Mouse (Mus musculus) inflammation-experienced regulatory T-cells, adult 6 months (primary cell): ENCODE data around the gene Qrfpr. TPM values are rescaled to one million over a fixed set of nuclear protein-coding genes. Genes with fewer than 3 reads are reported as not detected.

Experiments
- ATAC-seq: one replicate; pipeline ENCODE4 v1.8.0; 2017
- polyA plus RNA-seq, 3 experiments: library from polyadenylated mRNA; unstranded; fragments of 100-300 nt; shearing (Covaris generic); gene quantifications; one replicate each; pipeline ENCODE4 v1.2.1; 2017

Gene Qrfpr
- not detected for polyA plus RNA-seq

DNA sequence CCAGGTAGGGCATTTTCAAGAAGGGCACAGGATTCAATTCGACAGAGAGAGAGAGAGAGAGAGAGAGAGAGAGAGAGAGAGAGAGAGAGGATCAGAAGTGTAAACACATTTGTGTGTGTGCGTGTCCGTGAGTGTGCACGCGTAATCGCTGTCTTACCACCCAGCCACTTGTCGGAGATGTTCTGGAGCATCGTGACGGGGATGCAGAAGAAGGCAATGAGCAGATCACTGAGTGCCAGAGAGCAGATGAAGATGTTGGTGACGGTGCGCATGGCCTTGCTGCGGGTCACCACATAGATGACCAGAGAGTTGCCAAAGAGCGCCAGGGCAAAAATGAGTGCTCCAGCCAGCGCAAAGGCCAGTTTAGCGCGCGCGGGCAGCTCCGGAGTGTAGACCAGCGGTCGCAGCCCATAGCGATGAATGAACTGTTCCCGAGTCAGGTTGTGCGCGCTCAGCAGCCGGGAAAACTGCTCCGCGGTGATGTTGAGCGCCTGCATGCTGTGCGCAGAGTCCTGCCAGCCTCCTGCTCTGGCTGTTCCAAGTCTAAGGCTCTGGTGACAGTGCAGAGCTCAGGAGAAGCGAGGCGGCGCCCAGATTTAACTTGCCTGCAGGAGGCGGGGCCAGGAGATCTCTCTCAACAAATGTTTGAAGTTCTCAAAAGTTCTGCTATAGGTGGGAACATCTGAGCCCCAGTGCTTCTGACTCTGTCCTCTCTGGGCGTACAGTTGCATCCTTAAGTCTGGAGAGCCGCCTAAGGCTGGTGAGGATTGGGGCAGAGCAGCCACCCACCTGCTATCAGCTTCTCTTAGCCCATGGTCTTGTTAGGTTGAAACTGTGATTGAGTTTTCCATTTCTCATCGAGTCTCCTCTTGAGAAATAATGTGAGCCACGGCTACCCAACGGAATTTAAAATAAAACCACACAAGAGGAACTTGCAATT, at the start of gene Qrfpr:
Gene Qrfpr (minus strand): TSS at position 571 of the 940 bp plus-strand sequence.
- no peak for ATAC-seq

DNA sequence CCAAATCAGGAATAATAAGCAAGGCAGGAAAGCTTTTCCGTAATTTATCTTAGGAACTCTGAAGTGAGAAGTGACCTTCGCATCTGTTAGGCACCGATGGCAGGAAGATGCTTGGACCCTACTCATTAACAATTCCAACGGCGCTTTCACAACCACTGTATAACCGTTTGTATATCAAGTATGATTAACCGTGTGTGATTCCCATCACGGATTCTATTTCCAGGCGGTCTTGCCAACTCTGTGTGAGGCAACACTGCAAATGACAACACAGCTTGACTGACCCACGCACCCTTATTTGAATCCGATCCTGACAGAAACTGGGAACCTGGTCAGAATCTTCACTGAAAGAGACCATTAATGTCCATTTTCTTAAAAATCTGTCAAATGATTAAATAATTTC, 41.8 kb upstream of the Qrfpr start:
- no peak for ATAC-seq

DNA sequence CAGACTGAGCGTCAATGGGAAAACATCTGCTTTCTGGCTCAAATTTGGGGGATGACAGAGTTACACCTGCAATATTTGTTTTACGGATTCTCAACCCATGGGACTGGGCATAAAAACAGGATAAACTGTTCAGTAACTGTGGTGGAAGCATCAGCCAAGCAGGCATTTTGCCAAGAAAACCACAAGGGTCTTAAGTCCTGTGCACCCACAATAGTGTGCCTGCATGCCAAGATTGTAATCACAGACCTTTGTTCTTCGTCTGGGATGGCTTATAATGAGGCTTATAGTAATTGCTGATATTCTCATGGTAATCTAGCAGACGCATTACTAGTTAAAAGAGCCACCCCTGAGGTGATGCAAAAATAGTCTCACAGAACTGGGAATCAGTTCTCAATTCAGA, 41.2 kb upstream of the Qrfpr start:
- no peak for ATAC-seq

DNA sequence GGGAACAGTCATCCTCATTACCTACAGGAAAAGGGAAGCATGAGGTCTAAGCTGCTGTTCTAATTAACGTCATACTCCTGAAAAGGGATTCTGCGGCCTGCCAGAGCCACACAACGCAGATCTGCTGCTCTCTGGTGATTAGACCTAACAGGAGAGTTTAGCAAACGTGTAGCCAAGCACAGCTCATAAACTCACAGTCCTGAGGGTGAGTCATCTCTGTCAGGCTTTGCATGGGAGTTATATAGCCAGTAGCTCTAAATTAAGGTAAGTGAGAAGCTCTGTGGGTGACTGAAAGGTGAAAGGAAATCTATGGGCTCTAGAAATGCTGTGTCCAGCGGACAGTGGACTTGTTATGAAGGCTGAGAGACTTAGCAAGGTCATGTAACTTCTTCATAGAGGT, 28.5 kb upstream of the Qrfpr start:
- no peak for ATAC-seq

DNA sequence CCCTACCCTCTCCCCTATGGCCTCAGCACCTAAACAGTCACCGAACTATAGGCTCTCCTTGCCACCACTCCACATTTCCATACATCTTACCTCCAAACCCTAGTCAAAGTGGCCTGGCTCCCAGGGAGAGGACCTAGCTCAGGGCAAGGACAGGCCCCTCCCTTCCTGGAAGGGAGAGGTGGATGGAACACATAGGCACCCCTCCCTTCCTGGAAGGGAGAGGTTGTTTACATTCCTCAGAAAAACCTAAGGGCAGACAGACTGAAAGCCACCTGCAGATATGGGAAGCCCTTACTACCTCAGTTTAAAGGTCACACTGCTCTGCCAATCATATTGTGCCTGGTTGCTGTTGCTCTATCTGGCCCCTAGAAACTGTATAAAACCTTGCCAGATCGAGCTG, 26.3 kb upstream of the Qrfpr start:
- no peak for ATAC-seq

DNA sequence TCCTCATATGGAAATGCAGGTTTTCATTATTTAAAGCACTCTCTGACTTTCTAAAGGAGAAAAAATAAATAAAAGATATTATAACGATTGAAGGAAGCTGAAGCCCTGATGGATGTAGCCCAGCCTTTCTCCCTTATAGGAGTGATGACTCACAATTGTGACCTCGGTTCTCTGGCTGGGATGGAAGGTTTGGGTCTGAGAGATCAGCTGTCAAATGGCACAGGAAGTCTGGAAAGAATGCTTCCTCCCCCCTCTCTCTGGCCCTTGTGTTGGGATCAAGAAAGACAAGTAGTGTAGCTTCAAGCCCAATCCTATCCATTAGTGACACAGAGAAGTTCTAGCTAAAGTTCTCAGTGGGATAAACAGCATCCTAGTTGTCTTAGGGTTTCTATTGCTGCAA, 7.8 kb upstream of the Qrfpr start:
- ATAC-seq = no peak

DNA sequence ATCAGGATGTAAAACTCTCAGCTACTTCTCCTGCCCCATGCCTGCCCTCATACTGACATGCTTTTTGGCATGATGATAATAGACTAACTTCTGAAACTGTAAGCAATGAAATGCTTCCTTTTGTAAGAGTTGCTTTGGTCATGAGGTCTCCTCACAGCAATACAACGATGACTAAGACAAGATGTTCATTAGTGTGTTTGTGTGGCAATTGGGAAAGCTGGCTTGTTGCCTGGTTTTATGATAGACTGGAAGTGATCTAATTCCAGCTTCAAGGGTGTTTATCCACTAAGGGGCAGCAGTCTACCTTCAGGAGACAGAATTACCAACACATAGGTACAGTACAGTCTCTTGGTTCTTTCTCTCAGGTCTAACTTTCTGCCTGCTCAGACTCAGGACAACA, 5.1 kb upstream of the Qrfpr start:
- no peak for ATAC-seq

DNA sequence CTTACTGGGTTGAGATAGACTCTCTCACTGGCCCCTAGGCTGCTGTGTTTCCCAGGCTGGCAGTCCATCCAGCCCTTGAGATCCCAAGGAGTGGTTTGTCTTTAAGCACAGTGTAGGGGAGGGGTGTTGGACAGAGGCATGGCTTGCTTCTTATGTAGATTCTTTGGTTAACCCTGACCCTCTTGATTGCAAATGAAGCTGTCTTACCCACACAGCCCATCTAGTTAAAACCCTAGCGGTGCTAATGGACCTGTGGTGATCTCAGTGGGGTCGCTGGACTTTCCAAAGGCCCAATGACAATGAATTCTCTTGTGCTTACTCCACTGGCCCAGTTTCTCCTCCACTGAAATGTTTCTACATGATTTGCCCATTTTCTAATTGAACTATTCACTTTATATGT, 1.2 kb upstream of the Qrfpr start:
- ATAC-seq = no peak

DNA sequence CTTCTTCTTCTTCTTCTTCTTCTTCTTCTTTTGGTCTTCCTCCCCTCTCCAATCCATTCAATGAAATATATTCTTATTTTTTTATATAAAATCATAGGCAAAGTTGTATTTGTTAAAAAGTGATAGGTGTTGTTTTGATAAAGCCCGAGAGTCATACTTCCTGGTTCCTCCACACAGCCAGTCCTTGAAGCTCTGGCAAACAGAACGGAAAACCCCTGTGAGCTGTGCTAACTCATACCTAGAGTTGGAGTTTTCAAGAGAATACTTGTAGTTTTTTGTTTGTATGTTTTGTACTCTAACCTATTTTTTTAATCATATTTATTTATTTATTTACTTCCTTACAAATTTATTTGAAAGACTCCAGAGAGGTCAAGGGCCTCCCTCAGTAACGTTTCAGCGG, 9.4 kb downstream of the Qrfpr start:
- ATAC-seq = no peak

DNA sequence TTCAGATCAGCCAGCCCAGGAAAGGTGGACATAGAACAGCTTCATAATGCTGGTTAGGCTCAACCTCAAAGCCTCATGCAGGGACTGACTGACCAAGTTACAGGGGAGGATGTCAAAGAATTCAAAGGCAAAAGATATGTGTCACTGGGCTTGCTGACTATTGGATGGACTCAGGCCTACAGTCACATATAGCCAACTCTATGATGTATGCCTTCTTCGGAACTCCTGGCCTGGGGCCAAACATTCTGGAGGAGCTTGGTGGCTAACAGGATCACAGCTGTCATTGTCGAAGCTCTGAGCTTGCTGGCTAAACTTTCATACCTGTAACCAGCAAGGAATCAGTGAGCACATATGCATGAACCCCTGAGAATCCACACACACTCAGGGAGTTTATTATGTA, 11.2 kb downstream of the Qrfpr start:
- ATAC-seq = no peak

DNA sequence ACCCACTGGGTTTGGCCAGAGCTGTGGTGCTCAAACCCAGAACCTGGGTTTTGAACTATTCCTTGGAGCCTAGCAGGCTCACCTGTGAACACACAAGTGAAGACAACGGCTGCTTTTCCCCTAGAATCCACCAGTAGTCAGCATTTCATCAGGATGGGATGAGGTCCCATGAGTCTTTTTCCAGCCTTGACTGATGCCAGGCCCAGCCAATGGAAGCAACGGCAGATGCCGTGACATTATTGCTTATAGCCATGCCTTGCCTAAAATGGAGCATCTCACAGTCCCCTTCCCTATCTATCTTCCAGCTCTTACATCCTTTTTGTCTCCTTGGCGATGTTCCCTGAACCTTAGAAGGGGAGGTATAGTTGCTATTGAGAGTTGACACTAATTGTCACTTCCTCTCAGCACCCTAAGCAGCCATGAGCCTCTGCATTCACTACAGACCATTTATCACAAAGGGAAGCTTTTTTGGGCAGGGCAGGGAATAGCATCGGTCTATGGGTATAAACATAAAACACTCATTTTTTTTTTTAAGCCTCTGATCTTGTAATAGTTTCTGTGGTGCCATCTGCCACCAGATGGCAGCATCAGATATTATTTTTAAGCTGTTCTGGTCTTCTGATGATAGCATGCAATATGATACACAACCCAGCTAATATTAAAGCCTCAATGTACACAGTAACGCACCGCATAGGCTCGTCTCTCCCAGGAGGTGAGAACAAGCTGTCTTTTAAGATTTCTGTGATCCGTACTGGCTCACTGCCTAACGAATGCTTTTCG, 12.1 kb downstream of the Qrfpr start:
- ATAC-seq = no peak

DNA sequence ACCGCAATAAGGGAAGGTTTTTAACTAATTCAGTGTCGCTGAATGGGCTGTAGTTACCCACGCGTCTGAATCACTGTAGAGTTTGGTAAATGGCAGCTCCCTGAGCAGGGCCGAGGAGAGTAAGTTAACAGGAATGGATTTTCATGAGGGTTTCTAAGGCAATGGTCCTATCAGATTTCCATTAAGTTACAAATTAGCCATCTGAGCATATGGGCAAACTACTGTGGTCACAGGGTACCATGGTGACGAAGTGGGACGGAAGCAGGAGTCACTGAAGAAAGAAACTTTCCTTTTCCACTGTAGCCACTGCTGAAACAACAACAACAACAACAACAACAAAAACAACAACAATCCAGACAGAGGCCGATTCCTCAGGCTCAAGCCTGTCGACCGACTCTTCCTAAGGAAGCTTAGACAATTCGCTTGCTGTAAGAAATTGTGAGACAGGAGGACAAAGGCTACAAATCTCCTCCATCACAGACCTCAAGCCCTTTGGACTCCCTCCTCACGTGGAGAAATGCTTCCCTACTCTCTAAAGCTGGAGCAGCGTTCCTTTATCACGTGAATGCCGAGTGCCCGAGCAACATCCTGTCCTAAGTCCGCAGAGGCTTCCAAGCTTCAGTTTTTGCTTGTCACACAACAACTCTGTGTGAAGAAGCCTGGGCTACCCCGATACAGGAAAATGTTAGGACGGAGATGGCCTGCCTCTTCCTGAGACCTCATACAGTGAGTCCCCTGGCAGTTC, 14.4 kb downstream of the Qrfpr start:
- no peak for ATAC-seq

DNA sequence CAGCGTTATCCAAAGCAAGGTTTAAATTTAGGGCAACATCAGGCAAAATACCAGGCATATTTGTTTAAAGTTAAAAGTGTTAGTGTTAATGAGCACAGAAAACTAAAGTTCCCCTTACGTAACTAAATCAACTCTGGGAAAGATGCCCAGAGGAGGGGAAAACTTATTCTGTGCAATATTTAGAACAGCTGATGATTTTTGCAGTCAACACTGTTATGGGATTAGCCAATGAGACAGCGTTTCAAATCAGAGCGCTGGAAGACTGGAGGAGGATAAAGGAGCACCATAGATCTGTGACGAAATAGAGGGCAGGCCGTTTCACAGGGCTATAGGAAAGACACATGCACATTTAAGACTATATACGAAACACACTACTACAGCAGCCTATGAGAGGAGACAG, 19.2 kb downstream of the Qrfpr start:
- ATAC-seq = no peak

DNA sequence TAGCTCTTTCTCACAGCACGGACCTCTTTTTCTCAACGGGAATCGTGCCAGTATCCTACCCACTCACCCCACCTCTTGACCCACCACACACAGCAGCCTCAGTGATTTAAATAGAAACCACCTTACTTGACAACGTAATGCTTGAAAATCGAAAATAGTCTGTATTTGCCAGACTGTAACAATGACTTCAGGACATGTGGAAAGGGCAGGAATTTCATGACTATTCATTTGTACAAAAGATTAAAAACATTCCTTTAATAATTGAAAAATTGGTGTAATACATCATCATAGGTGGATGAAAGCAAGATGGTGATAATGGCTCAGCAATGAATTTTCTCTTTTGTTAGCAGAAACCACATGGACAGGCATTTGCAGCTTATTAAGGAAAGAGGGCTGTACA, 21.0 kb downstream of the Qrfpr start:
- ATAC-seq = no peak

DNA sequence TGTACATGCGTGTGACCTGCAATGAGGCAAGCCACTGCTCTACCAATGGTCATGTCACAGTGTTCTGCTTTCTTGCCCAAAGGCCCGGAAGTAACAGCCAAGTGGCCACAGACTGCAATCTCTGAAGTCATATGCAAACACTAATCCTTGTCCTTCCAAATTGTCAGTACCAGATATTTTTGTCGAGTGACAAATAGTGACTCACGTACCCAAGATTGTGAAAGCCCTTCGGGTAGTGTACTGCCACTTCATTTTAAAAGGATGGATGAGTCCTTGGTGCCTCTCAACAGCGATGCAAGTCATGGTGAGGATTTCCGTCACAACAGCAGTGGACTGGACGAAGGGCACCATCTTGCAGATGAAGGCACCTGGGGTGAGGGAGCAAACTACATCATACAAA, 32.9 kb downstream of the Qrfpr start:
- no peak for ATAC-seq

DNA sequence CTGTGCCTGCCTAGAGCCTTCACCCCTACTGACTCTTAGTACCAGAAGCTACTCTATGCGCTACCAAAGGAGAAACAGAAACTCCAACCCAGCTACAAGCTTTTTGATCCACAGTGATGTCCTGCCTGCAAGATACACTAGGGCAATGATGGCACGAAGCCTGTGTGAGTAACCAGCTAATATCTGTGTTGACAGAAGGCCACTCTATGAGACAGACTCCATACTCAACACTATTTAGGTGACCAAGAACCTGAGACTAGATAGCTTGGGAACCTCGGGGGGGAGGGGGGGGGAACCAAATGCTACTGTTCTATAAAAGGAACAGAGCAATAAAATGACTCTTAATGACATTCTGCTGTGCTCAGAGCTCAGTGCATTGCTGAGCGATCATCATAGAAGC, 35.6 kb downstream of the Qrfpr start:
- ATAC-seq = no peak

DNA sequence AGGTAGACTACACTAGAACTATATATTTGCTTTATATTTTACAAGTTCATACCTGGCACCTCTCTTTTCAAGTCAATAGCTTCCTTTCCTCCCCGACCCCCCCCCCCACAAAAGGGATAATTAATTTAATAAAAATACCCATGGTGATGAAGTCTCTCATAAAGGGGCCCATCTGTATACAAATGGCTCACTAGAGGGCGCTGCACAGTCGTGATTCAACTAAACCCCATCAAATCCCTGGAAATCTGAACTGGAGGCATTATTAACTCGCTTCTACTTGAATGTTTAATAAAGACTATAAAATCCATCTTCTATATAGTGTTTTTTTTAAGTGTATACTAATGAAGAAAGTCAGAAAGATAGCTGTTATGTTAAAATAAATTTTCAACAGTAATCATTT, 40.6 kb downstream of the Qrfpr start:
- ATAC-seq = no peak

DNA sequence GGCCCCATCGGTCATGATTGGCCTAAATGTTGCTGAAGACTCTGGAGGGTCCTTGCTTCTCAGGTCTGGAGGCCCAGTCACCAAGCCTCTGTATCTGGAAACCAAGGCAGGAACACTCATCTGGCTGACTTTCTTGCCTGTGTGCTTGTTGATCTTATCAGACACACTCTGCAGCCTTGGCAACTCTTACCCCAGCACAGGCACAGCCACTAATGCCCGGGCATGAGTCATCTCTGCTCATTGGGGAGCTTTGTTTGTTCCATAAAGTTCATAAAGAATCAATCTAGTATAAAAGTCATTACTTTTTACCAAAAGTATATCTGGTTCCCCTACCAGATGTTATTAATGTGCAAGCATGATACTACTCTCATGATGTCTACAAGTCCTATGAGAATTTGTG, 48.4 kb downstream of the Qrfpr start:
- ATAC-seq = no peak

DNA sequence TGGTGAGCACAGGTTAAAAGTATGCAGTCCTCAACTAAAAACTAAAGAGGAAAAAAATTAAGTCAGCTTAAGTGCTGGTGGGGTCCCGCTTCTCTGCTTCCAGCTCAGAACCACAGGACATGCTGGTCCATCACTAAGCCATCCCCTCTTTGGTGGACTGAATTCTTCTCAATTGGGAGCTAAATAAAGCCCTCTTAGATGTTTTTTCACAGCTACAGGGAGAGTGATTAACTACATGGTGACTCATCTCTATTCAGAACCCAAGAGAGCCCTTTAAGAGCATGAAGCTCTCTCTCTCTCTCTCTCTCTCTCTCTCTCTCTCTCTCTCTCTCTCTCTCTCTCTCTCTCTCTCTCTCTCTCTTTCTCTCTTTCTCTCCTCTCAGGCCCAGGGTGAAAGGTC, 50.8 kb downstream of the Qrfpr start:
- no peak for ATAC-seq

DNA sequence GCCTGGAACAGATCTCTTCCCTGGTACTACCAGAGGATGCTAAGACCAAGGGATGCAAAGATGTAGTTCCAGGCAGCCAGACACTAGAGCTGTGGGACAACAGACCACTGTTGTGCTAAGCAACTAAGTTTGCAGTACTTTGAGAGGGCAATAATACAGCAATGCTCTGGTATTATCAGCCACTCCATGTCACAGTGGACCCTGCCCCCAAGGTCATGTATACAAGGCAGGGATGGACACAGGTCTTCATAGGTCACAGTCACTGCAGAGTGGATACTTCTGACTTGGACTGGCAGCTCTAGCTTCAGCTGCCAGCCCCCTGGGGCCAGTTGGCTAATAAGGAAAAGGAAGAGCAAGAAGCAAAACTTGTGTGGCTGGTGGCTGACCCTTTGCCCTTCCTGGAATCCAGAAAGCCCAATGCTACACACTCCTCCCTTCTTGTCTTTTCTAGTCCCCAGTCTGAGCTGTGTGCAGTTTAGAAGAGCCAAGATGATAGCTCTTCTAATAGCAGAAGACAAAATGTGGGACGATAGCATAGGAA, 51.4 kb downstream of the Qrfpr start:
- no peak for ATAC-seq

DNA sequence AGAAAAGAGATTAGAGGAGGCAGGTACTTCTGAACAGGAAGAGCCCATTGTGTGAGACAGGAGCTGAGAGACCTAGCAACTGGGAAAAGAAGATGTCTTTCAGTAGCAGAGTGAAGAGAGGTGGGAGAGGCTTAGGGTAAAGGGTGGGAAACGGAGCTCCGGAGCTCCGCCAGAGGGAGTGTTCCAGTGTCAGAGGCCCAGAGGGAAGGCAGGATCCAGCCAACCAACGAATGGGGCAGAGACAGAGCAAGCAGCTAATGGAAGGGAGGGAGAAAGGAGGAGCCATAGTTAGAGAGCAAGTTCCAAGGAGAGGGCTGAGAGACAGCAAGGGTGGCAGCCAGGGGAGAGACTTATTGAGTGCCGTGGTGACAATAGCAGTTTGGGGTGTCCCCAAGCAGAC, 66.8 kb downstream of the Qrfpr start:
- ATAC-seq = no peak

DNA sequence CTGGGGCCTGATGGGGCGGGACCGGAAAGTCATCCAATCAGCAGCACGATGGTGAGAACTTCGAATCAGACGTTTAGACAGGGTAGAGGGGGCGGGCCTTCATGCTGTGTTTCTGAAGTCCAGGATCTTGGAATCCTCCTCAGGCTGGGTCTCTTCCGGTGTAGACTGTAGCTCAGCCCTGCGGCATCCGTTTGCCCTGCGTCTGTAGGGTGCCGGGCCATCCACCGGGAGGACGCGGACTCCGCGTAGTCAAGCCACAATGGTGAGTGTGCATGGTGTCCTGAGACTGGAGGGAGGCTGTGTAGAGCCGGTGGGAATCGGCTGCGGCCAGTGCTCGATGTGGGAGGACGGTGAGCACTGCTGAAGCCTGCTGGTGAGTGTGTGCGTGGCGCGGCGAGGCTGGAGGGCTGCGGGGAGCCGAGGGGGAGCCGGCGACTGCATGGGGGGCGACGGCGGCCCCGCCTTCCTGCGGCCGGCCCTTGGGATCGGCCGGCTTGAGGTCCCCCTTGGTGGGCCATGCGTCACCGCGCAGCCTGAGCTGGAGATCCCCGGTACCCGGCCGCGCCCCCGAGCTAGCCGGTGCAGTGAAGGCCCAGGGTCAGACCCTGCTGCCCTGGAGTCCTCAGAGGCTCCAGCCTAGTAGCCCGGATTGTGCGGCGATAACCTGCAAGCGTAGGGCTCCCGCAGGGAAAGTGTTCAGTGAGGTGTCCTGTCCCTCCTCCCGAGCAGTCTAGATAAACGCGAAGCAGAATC, 71.0 kb downstream of the Qrfpr start, which contains the start of gene D3Ertd254e:
Gene D3Ertd254e (plus strand): TSS at position 84 of the 753 bp plus-strand sequence.
- peak; percentile 99 for ATAC-seq
